Mouse (Mus musculus): ENCODE data around the gene Park7.
A peak's percentile ranks its signal among the peaks of the same experiment; 100 is the strongest.
"Not testable (repeated sequence)": the region's sequence is repeated elsewhere in the genome, so short reads cannot be mapped to it uniquely, and the experiment has no call there.

The Park7 gene

DNA sequence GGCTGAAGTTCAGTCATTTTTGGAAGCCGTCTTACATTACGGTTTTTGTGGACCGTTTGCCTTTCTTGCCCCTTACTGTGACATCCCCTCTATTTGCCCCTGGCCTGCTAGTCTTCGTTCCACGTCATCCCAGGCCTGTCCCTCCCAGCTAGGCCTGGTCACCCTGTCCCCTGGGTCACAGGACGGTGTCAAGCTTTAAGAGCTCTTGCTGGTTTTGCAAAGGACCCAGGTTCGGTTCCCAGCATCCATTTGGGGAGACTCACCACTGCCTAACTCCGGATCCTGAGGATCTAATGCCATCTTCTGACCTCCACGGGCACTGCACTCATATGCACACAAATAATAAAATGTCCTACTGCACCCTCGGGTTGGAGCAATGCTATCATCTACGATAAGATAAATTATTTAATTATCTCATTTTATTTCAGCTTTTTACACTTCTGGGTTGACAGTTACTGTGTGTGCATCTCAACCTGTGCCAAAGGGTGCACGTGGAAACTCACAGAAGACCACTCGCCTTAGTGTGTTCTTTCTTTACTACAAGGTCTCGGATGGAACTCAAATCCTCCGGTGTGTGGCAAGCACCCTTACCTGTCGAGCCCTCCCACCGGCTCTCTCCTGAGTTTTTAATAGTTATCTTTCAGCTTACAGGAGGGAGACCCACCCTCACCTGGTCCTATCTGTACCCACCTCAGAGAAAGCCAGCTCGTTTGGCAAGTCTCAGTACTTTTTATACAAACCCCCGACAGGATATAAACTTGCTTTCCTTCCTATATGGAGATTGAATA, 3.9 kb downstream of the Park7 start:
- no peak for DNase-seq (ENCODE audit: low read depth, low spot score)

DNA sequence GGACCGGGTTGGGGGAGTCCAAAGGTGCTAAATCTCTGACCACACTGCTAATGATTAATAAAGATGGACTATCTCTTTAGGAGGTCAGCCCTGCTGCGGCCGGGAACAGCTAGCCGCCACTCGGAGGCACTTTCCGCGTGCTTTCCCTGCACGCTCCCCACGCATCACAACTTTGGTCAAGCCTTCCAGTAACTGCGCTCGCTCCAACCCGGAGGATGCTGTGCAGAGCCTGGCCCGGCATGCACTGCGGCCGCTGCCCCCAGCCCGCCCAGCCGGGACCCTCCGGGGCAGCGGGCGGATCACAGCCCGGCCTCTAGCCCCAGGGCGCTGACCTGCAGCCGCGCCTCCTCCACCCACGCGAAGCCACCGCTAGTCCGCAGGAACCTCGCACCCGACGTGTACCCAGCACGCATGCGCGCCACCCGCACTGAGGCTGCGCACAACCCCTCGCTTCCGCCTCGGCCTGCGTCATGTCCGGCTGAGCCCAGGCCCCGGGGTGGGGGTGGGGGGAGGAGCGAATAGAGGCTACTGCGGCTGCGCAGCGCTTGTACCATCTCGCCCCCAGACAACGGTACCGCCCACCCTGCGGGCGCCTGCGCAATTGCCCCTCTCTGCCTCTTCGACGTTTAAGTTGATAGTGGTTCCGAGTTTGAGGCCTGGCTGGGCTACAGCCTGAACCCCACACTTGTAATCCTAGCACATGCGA, 4.6 kb downstream of the Park7 start:
- peak; percentile 100 for DNase-seq (ENCODE audit: low read depth, low spot score)

DNA sequence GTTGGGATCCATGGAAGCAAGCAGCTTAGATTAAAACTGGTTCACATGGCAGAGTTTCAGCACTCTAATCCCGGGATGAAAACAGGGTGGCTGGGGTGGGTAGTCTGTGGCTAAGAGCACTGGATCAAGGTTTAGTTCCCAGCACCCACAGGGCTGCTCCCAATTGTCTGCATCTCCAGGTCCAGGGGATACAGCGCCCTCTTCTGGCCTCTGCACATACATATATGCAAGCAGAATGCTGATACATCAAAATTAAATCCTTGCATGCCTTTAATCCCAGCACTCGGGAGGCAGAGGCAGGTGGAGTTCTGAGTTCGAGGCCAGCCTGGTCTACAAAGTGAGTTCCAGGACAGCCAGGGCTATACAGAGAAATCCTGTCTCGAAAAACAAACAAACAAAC, 5.7 kb downstream of the Park7 start:
- not testable (repeated sequence) for DNase-seq (ENCODE audit: low read depth, low spot score)

DNA sequence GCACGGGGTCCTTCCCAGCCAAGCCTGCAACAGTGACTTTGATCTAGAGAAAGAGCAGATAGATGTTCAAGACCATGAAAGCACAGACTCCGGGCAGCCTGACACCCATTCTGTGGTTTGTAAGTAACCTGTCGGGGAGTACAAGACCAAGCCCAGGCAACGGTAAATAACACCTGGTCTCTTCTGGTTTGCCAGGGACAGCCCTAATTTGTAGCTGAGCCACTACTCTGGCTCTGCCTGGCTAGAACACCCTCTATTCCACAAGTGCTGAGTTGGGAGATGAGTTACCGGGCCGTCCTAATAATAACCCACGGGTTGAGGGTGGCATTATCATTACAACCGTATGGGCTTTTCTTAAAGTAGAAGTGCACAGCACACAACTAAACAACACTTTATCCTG, 7.1 kb downstream of the Park7 start:
- no peak for DNase-seq (ENCODE audit: low read depth, low spot score)

DNA sequence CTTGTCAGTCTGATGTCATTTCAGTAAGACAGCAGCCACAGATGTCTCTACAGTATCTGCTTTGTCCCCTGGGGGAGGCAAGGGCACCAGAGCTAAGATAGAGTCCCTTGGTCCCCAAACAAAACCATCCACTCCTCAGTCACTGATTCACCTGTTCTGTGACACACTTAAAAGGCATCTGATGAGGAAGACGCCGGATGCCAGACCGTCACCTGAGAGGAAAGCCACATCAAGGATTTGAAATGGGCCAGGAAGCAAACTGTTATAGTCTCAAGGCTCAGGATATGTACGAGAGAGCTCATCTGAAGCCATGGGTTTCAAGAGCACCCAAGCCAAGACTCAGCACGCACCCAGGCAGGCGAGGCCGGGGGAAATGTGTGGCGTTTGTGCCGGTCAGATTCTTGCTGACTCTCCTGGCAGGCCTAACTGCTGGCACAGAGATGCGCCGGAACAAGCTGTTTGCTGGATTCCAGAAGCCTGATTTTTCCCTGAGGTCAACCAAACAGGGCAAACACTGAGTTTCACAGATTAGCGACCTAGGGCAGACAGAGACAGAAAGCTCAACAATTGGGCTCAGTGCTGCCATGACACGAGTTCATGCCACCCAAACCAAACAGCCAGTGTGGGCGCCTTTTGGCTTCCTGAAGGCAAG, 11.0 kb downstream of the Park7 start:
- DNase-seq (ENCODE audit: low read depth, low spot score): no peak

DNA sequence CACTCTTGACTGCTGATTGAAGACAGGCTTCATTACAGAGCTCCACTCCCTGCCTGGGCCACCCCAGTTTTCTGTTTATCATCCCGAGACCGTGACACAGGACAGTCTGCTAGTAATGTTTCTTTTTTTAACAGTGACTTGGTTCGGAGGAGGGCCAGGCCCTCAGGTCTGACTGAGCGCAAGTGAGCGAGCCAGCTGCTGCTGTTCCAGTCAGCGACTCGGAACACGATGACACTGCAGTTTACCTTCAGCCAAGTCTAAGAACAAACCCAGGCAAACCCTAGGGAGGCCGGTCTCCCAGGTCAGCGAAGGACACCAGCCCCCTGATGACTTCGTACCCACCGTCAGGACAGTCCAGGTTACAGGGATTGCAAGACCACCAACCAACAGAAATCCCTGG, 12.2 kb downstream of the Park7 start:
- no peak for DNase-seq (ENCODE audit: low read depth, low spot score)

DNA sequence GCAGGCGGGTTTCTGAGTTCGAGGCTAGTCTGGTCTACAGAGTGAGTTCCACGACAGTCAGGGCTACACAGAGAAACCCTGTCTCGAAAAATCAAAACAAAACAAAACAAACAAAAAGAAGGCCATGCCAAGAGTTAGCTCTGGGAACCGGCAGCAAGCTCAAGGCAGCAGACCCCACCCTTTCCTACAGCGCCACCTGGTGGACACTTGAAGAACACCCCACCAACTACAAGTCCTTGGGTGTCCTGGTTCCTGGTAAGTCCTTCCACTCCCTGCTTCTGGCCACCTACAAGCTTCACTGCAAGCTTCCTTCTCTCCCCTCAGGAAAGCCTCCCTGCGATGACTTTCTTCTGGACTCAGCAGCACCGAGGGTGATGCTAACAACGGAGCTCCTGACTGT, 12.6 kb downstream of the Park7 start:
- DNase-seq (ENCODE audit: low read depth, low spot score): peak; percentile 57

DNA sequence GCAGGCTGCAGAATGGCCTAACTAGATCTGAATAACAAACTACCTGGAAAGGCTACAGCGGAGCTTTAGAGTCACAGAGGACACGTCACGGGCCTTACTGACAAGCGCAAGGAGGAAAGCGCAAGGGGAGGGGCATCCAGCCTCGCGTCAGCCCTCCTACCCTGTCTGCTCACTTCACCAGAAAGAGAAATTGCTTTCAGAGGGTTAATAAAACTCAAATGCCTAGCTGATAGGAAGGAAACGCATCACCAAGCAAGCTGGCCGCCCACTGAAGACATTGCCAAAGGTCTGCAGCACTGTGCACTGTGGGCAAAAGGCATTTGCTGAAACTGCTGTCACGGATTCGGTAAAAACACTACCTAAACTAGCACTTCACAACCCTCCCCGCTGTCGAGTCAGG, 13.8 kb downstream of the Park7 start:
- no peak for DNase-seq (ENCODE audit: low read depth, low spot score)

DNA sequence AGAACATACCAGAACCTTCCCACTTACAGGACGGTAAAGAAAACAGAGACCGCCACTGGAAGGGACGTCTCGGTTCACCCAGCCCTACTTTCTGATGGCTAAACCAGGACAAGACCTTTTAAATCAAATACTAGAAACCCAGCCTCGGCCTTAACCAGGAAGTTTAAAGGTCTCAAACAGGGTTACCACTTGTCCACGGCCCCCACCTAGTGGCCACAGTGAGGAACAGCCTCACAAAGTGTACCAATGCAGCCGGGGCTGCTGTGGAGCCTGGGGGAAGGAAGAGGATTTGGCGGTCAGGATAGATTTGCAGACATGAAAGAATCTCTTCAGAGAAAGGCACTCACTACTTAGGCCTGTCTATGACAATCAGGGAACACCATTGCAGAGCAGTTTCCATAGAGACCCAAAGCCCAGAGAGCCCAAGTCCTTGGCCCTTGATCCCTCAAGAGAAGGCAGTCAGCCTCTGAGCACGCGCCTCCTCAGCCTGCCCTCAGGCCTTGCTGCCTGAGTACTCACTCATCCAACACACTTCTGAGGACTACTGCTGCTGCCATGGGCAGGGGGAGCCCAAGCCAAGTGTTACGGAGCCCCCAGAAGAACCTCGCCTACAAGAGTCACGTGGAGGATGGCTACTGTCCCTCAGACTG, 15.4 kb downstream of the Park7 start:
- DNase-seq (ENCODE audit: low read depth, low spot score): peak; percentile 71

DNA sequence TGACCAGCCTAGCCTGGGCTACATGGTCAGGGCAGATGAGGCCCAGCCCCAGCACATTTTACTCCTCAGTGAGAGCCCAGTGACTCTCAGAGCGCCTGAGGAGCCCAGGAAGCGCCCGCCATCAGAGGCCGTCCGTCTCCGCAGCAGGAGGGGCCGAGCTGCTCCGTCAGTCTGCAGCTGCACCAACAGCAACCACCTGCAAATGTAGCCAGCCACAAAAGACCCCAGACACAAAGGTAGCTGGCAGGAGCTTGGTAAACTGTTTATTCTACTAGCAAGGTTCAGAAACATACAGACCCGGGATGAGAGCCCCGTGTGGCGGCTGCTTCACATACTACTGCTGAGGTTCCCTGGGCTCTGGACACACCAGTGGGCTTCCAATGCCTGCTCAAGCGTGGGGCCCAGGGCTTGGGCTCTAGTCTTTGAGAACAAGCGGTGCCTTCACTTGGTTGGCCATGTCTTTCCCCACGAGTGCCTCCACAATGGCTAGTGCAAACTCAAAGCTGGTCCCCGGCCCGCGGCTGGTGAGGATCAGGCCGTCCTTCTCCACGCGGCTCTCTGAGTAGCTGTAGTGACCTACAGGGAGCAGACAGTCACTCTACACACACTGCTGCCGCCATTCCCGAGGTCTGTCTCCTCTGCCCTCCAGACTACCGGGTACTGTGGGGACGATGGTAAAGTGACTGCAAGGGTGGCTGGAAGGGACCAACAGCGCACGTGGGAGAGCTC, 17.2 kb downstream of the Park7 start:
- DNase-seq (ENCODE audit: low read depth, low spot score): no peak

DNA sequence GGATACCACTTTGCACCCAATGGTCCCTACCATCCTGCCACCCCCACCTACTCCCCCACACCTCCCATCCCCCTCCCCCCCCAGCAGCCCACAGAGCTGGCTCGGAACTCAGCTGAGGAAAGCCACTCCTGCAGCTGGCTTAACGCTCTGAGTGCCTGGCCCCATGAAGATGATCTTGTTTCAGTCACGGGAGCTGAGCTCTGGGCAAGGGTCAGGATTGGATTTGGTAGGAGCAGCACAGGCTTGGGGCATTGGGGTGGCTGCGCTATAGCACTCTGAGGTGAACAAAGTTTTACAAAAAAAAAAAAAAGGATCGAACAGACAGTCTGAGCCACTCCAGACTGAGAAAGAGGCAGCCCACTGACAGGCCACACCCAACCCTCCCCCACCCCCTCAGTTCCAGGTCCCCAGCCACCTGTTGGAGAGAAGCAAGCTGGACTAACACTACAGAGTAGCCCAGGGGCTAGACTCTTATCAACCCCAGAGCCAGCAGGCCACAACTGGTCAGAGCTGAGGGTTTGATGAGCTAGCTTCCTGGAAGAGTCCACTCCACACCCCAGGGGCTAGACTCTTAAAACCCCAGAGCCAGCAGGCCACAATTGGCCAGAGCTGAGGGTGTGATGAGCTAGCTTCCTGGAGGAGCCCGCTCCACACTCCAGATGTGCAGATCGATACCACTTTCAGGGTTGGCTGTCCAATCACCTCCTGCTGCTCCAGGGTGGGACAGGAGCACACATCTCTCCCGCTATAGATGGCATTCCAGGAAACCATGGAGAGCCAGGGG, 19.3 kb downstream of the Park7 start:
- DNase-seq (ENCODE audit: low read depth, low spot score): no peak

DNA sequence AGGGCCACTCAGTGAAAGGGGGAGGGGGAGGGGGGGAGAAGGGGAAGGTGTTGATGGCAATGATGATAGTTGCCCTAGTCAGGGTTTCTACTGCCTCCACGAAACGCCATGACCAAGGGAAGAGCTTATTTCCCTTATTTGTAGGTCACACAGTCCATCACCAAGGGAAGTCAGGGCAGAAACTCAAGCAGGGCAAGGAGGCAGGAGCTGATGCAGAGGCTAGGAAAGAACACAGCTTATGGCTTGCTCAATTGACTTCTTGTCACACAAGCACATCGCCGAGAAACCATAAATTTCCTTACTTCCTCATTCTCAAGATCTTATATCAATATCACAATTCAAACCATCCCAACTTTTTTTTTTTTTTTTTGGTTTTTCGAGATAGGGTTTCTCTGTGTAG, 22.9 kb downstream of the Park7 start:
- DNase-seq (ENCODE audit: low read depth, low spot score): no peak

DNA sequence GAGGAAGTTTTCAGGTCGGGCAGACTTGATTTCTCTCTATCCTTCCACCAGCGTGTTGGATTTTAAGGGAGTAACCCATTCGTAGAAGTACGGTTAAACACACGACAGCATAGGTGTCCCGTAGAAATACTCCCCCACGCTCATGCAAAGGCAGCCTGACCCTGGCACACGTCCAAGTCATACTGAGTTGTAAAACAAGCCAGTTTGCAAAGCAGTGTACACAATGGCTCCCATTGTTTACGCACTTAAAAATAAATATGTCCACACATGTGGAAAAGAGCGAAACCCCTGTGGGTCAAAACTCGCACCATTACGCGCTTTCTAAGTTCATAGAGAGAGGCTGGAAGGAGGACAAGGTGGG, 24.3 kb downstream of the Park7 start:
- DNase-seq (ENCODE audit: low read depth, low spot score): no peak

DNA sequence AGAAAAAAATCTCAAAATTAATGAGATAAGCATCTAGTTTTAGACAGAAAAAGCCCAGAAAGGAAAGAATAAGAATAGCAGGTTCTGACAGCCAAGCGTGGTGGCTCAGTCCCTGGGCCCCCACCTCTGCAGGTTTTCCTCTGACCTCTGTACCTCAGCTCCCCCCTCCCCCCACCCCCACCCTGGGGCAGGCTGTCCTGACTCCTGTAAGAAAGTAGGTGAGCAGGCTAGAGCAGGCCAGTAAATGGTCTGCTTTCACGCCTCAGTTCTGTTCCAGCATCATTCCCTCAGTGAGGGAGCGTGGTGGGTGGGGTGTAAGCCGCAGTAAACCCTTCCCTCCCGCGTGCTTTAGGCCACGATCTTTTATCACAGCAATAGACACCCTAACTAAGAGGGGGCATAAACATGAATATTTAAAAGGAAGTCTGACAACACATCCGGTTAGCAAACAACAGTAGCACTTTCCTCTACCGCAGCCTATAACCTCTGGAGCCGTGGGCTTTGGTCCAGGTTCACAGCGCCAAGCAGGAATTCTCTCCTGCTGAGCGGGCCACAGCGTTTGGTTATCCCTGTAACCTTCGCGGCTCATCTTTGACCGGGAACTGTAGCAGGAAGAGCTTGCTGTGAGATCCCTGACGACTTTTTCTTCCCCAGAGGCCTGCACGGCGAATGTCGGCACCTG, 24.8 kb downstream of the Park7 start:
- no peak for DNase-seq (ENCODE audit: low read depth, low spot score)

DNA sequence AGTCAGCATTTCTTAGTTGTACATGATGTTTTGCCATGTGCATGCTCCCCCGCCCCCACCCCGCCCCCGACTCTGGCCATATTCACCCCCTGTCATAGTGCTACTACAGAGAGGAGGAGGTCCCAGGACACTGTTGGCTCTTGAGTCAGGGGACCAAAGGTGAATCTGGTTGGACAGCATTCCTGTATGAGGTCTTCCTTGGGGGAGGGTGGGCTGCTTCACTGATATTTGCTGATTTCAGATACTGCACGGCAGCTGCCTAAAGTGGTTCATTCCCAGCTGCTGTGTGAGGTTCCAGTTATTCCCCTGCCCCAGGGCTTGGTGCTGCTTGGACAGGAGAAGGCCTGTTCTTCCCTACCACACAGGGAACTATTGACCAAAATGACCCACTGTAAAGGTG, 25.7 kb downstream of the Park7 start:
- DNase-seq (ENCODE audit: low read depth, low spot score): no peak

DNA sequence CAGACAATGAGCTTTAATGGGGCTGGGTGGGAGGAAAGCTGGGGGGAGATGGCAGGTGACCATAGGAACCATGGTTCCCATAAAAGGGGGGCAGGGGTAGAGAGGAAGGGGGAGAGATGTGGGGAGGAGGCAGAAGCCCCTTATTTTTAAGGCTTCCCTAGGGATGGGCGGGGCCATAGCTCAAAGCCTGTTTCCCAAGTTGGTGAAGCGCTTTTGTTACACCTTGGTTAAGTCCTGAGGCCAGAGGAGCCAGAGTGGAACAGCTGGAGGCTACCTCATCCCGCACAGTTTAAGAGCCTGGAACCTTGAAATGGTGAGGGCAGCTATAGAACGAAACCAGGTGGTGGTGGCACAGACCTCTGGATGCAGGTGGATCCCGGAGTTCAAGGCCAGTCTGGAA, 26.3 kb downstream of the Park7 start:
- DNase-seq (ENCODE audit: low read depth, low spot score): no peak

DNA sequence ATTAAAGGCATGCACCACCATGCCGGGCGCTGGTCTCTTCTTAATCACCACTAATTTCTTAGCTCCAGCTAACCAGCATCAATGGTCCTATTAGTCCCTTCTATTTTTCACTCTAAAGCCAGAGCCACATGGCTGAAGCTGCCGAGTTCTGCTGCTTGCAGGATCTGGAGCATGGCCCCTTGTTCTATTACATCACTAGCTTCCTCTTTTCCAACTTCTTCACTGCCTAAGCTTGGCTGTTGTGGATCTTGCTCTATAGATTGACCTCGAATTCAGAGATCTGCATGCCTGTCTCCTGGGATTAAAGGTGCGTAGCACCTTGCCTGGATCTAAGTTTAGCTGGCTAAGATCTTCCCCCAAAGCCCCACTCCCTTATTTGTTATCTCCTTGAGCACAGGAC, 31.6 kb downstream of the Park7 start:
- no peak for DNase-seq (ENCODE audit: low read depth, low spot score)

DNA sequence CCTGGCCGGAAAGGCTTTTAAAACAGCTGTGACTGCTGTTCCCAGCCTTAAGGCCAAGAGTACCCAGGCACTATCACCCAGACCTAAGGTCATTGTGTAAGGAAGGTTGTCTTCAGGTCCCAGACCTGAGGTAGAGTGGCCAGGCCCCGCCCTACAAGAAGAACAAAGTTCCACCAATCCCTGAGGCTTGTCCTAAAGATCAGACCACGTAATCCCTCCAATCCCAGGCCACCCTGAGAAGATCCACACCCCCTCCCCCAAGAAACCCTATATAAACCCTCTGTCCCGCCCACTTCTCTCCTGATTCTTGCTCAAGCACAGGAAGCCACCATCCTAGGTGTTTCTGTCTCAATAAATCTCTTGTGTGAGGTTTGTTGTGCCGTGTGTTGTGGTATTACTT, 33.9 kb downstream of the Park7 start:
- DNase-seq (ENCODE audit: low read depth, low spot score): no peak

DNA sequence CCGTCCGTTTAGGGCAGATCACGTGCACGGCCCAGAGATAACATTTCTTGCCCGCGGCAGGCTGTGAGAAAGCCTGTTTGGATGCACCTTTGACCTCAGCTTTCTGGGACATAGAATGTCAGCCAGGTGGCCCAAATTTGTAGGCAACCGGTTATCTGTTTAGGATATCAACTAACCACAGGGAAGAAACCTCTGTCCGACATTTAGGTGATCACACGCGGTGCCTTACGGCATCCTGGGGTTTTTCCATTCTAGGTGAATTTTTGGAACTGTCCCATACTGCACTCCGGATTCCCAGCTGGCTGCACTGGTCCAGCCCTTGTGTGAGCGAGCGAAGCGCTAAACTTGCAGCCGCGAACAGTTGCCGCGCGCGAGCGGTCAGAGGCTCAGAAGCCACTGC, 34.6 kb downstream of the Park7 start:
- DNase-seq (ENCODE audit: low read depth, low spot score): no peak

DNA sequence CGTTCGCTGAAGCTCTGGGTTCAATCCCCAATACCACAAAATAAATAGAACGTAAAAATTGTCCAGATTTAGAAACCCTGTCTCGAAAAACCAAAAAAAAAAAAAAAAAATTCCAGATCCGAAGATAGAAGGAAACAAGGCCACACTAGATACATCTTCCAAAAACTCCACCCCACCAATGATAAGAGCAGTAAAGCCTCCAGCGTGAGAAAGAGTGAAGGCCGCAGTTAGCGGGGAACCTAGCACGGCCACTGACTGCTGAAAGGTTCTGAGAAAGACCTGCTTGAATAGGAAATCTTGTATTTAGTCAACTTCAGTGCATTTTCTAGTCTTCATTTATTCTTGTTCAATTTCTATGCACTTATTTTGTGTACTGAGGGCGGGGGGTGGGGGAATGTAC, 38.8 kb downstream of the Park7 start:
- DNase-seq (ENCODE audit: low read depth, low spot score): no peak

Data from embryo, embryonic 11.5 days (tissue).